Mouse (Mus musculus) retina, postnatal 1 day (tissue): Measurements from ENCODE around the gene BC016579.

Source experiments
- DNase-seq: peaks from one replicate; pipeline ENCODE4 v3.0.0-alpha.2; 2012

The BC016579 gene

DNA sequence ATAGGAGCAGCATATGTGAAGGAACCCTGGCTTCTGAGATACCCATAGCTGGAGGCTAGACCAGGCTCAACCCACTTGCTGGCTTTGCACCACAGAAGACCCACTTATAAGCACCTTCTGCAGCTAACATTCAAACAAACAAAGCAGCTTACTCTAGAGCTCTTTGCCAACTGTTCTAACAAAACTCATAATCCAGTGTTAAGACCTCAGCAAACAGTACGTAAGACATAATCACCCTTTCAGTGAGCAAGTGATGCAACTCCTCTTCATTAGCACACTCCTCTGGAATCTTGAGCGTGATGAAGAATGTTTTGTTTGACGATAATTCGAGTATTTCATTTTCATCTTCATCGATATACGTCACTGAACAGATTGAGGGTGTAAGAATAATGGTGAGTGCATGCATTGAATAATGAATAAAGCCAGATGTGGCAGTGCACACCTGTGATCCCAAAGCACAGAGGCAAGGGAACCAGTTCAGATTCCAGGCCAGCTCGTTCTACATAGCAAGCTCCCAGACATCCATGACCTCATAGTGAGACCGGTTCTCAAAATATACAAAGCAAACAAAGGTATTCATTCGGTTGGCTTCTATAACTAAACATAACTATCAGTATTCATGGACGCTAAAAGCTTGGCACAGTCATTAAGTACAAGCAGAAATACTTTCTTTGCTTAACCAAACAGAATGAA is 13.7 kb downstream of the BC016579 start:
- DNase-seq: no peak

DNA sequence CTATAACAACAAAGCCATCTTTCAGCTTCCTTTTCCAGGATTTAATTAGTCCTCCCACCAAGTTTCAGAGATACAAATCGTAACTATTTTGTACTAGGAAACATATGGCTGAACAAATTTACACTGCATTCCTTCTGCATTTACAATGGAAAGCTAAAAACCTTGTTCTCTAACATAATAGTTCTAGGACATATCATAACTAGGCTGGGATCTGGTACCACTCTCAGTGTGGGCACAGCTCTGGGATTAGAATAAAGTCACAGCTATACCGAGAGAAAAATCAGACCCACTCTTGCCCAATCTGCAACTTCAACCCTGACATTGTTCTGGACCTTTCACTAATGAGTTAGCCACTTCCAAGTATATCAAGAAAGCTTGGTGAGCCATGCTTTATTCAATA is 18.0 kb downstream of the BC016579 start:
- no peak for DNase-seq

DNA sequence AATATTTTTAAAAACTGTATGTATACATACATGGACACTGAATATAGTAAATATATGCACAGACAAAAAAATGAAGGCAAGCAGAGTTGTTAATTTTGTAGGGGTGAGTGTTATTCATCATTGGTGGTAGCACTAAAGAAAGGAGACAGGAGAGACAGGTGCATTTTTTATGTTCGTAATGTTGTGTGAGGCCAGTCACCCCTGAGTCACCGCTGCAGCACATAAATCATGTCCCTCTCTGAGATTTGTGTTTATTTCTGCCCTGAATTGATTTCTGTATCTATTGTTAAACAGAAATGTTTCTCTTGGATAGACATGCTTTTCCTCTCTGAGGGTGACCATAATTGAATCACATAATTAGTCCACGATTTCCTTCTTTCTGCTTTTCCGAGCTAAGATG is 21.4 kb downstream of the BC016579 start:
- no peak for DNase-seq

DNA sequence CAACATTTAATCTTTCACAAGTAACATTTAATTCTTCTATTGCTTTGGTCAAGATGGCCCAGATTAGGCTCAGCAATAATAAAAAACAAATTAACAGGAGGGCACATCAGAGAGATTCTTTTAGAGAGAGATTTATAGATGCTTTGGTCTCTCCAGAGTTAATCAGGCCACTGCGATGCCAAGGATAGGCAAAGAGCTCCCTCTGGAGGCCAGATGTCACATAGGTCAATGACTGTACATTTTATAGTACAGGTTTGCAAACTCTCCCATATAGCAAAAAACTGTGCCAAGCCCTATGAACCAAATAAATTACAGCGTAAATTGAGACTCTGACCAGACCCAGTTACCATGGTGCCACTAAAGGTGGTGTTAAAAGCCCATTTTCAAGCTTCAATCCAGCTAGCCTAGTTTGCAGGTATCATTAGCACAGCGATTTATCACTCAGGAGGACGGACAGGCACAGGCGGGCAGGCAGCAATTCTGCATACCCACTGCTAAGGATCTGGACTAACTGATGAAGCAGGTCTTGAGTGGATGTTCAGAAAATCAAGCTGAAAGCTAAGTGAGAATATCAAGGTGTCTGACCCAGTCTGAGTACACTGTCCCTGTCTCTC is 23.4 kb downstream of the BC016579 start:
- DNase-seq: peak; percentile 75

DNA sequence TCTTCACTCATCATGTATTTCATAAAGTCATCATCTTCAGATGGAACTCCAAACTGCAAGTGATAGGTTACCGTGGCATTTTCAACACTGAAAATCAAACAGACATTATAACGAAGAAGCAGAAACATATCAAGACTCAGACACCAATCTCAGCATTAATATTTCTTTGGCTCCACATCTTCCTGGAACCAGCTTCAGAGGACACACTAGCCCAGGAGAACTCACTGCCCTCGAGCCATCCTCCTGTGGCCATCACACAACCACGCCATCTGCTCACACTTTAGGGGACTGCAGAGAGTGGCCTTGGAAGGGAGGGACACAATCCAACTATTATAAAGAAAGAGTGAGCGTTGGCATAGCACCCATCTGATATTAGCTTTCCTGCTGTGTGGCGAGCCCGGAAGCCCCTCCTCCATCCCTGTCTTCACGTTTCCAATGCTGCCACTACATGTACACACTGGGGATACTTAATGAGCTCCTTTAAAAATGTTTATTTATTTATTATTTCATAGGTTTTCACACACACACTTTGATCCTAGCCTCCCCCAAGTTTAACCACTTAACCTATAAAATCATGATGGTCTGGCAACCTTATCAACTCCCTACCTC is 24.3 kb downstream of the BC016579 start:
- no peak for DNase-seq

DNA sequence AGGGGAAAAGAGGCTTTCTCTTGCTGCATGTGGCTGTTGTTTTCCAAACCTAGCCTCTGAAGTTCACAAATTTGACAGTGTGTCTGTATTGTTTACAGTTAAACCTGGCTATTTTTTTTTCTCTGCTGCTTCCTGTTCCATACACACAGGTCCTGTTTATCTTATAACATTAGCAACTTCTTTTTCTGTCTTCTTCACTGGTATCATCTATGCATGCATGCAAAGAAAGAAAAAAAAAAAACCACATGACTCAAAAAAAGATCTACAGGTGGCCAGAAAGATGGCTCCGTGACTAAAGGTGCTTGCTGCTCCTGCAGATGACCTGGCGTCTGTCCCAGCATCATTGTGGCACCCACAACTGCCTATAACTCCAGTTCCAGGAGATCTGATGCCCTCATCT is 28.5 kb downstream of the BC016579 start:
- DNase-seq: no peak

DNA sequence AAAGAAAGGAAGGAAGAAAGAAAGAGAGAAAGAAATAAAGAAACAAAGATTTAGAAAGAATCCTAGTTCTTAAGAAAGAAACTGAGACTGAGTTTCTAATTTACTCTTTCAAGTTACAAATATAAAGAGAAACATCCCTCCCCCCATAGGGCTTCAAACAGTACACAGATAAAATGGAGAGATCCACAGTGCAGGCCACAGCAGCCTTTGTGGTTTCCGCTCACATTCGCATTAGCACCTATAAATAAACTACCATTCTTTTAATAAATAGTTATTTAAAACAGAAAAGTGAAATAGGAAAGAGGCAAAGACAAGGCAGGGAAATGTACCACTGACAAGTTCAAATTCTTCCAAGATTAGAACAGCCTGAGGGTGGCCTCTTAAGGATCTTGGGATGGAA is 29.1 kb downstream of the BC016579 start:
- no peak for DNase-seq

DNA sequence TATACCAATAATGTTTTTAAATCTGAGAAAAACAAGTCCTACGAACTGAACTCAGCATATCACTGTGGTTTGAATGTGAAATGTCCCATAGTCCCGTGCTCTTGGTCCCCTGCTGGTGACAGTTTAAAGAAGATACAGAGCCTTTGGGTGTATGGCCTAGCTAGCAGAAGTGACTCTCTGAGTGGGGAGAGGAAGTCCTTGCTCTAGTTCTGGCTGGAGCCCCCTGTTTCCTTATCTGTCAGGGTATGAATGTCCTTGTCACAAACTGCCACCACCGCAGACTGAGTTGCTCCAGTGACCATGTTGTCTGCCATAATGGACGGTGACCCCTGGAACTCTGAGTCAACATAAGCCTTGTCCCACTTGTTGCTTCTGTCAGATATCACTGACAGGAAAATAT is 30.6 kb downstream of the BC016579 start:
- no peak for DNase-seq

DNA sequence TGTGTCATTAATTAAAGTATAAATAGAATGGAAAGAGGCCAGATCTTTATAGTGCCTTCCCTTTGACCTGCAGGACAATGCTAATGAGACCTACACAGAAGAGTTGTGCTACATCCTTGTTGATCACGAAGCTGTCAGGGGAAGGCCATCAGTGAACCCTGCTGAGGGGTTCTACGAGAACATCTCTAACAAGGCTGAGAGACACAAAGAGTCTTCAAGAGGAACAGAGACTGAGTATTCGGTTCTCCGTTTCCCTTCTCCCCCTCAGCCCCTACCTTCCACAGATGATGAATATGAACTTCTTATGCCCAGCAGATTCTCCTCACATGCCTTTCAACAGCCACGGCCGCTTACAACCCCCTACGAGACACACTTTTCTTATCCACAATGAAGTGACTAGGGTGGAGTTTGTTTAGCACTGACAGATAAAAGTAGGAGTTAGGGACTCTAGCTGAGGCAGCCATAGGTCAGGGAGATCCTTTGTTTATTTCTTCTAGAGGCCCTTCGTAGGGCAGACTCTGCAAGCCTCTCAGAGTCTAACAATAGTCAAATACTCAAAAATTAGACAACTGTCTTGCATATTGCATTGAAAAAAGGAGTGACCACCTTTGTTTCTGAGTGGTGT is 34.0 kb downstream of the BC016579 start:
- DNase-seq: no peak

DNA sequence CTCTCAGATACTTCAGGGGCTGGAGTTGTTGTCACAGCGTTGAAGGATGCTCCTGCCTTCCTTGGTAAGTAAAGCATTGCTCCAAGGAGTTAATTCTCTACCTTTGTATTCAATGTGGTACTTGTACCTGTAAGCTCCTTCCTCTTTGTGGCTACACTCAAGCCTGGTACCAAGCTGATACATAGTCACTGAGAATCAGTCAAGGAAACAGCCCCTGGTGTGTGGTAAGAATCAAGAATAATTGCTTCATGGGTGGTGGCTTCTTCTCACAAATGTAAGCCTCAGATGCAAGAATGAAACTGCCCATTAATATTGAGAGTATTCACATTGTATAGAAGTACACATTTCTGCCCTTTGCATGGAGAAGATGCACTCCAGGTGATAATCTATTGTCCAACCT is 37.9 kb downstream of the BC016579 start:
- no peak for DNase-seq

DNA sequence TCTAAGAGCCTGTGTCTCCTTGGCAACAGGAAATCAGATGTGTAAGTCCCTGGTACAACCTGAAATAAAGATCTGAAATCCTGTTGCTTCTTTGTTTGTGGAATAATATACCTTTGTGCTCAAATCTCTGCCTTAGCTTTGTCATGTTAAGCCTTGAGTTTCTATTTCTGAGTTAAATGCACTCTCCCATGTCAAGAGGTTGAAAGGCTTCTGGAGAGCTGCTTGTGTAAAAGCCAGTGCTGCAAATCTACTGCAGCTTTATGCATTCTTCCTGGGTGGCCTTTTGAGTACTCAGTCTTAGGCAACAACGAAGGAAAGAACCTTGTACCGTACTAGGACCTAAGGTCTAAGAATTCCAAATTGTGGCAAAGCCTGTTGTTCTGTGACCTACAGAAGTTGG is 40.6 kb downstream of the BC016579 start:
- no peak for DNase-seq

DNA sequence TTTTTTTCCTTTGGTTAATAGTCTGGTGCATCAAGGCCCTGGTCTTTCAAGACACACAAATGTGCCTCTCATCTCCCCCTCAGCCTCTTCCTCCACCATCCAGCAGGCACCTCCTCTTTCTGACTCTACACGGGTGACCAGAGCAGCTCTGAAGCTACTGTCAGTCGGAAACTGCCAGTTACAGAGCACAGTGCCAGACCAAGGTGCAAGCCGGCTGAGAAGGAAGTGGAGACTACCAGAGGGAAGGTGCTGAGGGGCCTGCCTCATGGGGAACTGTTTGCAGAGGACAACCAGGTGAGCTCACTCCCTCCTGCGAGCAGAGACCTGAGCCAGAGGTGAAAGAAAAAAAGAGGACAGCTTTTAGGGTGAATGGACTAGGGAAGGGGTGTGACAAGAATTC is 43.6 kb downstream of the BC016579 start, which contains the start of gene Gcsam:
Gcsam (plus strand) TSS at position 114 of the 400 bp plus-strand sequence.
- DNase-seq: no peak

DNA sequence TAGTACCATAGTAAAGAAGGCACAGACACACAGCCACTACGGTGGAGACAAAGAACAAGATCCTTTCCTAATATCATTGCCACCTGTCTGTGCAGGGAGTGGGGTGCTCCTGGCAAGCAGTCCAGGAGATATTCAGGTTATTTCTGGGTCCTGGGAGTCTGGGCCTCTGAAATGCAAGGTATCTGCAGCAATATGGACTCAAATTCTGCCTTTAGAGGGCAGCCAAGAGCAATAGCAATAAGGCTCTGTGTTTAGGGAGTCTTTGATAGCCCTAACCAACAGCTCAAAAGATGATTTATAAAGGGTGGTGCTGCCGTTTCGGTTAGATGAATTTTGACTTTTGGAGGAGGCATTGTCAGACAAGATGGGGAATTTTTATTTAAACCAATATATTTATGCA is 44.6 kb downstream of the BC016579 start:
- peak; percentile 34 for DNase-seq

DNA sequence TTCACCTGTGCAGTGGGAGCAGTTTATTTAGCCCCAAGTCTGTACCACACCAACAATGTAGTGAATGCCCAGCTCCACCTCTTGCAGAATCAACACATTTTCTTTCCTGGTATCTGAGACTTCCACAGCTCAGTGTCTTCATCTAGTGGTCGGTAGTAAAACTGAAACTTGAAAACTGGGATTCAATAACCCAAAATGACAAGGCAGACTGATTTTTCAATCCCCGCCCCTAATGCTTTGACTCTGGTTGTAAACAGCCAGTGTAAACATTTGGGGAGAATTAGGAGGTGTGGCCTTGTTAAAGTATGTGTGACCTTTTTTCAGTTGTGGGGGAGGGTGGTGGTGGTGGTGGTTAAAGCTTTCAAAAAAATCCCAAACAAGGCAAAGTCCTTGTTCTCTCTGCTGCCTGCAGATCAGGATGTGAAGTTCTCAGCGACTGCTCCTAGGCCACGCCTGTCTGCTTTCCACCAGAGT is 45.4 kb downstream of the BC016579 start:
- DNase-seq: peak; percentile 23

DNA sequence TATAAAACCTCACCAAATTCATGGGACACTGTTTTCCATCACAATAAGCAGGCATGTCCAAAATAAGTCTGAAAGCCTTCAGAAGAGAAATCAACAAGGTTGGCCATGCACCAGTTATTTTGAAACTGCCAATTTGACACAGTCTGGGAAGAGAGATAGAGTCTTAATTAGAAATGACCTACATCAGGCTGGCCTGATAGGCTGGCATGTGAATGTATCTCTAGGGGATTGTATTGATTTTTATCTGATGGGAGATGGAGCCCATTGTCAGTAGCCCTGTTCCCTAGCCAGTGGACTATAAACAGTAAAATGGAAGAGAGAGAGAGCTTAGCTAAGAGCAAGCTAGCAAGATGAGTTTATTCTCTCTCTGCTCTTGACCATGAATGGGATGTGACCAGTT is 58.4 kb downstream of the BC016579 start:
- DNase-seq: peak; percentile 15

DNA sequence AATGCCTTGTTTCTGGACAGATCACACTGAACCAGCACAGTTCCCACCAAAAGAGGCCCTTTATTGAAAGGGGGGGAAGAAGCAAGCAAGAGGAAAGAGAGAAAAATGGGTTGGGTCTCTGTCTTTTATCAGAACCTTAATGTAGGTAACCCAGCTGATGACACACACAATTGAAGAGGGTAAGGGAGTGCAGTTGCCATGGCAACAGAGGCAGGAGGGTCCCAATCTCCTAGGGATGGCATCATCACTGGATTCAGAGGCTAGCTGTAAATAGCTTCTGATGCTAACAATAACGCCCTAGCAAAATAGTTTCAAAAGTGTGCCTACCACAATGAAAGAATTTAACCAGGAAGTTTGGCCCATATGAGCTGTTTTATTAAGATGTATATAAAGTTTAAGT is 60.2 kb downstream of the BC016579 start:
- DNase-seq: no peak

DNA sequence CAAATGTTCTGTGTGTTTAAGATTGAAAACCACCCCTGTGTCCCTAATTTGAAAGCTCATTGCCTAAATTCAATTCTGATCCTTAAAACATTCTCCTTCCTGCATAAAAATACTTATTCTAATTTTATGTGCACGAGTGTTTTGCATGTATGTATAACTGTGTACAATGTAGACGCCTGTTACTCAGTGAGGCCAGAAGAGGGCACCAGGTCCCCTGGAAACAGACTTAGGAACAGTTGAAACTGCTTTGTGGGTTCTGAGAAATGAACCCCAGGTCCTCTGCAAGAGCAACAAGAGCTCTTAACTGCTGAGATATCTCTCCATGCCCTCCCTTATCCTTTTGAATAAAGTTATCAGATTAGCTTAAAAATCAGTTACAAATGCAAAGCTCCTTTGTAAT is 71.4 kb downstream of the BC016579 start:
- DNase-seq: peak; percentile 23

DNA sequence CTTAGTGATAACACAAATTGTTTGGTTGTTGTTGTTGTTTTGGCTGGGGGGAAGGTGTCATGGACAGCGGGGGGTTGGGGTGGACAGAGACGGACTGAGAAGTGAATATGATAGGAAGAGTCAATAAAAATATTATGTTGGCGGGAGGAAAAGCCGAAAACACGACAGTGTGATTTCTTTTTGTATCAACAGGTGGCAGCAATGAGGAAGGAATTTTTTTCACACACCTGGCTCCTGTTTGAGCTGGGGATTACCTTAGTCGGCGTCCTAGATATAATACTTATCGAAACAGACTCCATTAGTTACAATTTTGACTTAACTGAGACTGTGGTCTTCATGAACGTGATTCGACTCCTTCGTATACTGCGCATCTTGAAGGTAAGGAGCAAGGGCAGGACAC is 74.0 kb downstream of the BC016579 start:
- DNase-seq: no peak
